Mouse (Mus musculus) kidney, adult 9 months (tissue): Measurements from ENCODE around the gene Btbd3.
"Not testable (repeated sequence)": the region's sequence is repeated elsewhere in the genome, so short reads cannot be mapped to it uniquely, and the experiment has no call there.

Source experiments
- DNase-seq: peaks from one replicate; pipeline ENCODE4 v3.0.0; 2022

The Btbd3 gene

DNA sequence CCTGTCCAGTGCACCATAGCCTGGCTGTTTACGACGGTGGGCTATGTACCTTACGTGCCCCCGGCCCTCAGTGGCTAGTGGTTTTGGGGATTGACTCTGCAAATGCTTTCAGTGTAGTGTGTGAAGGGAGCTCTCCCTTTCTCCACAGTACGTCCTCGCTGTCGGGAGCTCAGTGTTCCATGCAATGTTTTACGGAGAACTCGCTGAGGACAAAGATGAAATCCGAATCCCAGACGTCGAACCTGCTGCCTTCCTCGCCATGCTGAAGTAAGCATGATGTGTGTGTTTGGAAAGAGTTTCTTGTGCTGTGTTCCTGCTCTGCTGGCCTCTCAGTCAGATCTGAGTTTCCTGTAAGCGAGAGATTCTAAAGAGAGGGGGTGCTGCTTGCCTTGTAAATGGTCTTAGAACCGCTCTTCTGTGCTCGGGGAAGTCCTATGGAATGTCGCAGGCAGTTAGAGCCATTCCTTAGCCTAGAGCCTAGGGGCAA is 23.9 kb downstream of the Btbd3 start:
- no peak for DNase-seq

DNA sequence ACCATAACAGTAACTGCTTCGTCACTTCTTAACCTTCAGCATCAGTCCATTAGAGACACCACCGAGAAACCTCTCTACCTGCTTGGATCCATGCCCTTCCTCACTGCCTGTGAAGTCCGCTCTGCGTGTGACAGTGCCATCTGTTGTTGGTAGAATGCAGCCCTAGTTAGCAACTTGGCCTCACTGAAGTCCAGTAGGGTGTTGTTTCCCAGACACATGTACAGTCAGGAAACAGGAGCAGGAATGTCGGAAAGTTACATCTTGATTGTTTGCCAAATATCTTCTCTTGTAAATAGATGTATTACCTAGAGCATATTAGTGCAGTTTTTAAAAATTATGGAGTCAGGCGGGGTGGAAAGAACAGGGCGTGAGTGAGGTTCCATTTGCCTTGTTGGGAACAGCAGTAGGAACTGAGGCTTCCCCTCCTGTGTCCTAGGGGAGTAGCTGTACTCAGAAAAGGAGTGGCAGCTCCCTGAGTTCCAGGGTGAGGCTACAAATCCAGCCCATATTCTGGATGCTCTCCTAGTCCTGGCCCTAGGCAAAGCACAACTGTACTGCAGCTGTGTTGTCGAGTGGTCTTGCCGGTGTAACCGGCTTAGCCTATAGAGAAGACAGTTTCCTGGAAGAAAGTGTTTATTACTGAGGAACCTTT is 25.3 kb downstream of the Btbd3 start:
- peak; percentile 51 for DNase-seq

DNA sequence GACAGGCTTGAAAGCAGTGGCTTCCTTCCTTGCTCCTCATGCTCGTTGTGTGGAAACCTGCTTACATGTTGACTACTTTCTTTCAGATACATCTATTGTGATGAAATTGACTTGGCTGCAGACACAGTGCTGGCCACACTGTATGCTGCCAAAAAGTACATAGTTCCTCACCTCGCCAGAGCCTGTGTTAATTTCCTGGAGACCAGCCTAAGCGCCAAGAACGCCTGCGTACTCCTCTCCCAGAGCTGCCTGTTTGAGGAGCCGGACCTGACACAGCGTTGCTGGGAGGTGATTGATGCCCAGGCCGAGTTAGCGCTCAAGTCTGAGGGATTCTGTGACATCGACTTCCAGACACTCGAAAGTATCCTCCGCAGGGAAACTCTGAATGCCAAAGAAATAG is 27.0 kb downstream of the Btbd3 start:
- DNase-seq = no peak

DNA sequence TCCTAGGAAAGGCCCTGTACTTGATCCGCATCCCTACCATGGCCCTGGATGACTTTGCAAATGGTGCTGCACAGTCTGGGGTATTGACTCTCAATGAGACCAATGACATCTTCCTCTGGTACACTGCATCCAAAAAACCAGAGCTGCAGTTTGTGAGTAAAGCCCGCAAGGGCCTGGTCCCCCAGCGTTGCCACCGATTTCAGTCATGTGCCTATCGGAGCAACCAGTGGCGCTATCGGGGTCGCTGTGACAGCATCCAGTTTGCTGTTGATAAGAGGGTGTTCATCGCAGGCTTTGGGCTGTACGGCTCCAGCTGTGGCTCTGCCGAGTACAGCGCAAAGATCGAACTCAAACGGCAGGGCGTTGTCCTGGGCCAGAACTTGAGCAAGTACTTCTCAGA is 27.5 kb downstream of the Btbd3 start:
- no peak for DNase-seq

DNA sequence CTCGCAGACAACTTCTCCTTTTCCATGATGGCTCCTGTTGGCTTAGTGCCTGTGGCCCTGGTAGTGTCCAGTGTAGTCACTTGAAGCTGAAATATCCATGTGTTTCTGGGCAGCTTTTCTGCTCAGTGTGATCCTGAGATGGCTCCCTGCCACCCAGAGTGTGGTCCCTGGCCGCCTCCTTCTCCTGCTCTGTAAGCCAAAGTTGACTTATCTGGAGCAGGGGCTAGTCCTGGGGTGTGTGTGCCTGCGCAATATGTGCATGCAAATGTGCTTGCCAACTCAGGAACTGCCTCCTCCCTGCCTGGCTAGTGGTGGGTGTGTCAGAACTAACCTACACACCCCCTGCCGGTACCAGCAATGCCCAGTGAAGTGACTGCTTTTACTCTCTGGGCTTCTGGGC is 29.4 kb downstream of the Btbd3 start:
- DNase-seq = no peak

DNA sequence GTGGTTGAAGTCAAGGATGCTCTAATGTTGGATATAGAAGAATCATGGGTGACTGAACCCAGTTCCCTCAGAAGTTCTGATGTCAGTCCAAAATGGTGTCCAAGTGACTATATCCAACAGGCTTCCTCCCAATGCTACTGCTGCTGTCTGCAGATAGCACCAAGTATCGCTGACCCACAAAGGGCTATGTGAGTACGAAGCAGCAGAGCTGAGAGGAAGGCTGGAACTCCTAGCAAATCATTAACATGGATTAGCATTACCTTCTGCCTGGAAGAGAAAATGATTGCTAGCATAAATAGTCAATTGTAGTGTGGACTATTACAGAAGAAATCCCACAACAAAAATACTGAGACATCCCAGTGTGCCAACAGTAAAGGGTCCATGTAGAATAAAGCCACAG is 33.8 kb downstream of the Btbd3 start:
- peak; percentile 72 for DNase-seq

DNA sequence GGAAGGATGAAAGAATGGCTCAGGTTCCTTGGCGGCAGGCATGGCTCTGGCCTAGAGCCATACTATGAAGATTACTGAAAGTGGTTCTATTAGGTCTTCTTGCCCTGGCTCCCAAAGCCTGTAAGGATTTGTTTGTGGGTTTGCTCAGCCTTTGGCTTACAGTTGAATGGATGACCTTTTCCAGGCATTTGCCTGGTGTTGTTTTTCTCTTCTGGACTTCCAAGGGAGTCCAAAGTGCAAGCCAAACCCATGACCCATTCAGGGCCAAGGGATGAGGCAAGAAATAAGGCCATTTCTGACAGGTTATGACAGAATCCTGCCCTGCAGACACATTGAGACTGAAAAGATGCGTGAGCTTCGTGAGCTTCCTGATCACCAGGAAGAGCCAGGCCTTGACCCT is 37.9 kb downstream of the Btbd3 start:
- DNase-seq = peak; percentile 68

DNA sequence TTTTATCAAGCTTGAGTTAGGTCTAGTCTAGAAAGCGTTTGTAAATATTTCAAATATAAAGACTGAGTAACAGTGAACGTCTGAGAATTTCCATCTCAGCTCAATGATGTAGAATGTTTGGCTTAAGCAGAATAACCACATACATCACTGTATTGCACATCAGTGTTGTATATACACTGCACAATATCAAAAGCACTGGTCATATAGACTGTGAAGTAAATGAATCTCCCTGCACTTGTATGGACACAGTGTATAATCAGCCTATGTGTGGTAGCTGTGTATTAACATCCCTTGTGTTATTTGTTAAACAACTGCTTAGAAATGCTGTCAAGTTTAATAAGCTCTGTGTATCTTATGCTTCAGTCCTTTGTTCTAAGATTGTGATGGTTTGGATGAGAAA is 49.9 kb downstream of the Btbd3 start:
- DNase-seq = no peak

DNA sequence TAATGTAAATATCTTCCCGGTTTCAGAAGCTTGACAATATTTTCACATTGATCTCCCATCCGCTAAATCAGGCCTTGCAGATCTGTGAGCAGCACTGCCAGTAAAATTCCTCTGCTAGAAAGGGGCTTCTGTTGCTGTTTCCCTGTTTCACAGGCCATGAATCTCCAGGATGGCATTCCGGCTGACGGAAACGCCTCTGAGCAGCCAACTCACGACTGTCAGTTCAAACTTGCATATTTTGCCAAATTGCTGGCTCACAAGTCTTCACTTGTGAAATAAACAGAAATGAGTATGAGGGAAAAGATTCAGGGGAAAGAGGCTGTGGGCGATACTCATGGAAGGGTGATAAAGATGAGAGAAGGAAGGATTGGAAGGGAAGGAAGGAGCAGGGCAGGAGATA is 59.3 kb downstream of the Btbd3 start:
- no peak for DNase-seq

DNA sequence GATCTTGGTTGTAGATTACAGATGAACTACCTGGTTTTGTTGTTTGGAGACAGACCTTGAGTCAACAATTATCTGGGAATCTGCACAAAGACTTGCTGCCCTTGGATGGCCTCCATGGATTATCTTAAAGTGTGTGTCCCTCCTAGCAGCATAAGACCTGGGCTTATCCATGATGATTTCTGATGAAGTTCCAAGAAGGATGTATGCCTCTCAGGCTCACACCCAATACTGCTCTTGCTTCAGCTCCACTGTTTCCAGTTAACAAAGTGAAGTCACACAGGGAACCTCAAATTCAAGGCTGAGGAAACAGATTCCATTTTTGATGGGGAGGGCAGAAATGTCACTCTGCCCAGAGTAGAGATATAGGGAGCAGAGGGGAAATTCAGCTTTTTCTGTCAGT is 64.0 kb downstream of the Btbd3 start:
- DNase-seq = no peak

DNA sequence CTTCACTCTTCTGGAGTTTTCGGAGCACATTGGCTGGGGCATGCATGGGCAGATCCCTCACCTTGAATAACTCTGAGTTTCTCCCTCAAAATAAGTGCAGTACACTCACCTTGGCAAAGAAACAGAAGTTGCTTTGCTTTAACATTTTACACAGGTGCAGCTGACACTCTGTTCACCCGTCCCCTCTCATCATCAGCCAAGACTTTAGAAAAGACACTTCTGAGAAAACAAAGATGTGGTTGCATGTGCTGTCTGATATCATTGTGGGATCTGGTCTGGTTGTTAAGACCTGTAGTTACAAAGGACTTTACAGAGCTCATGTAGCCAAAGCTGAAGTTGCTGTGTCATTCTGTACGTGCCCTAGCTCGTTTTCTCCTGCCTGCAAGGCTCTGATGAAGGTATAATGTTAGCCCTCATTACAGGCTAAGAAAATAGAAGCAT is 64.7 kb downstream of the Btbd3 start:
- no peak for DNase-seq

DNA sequence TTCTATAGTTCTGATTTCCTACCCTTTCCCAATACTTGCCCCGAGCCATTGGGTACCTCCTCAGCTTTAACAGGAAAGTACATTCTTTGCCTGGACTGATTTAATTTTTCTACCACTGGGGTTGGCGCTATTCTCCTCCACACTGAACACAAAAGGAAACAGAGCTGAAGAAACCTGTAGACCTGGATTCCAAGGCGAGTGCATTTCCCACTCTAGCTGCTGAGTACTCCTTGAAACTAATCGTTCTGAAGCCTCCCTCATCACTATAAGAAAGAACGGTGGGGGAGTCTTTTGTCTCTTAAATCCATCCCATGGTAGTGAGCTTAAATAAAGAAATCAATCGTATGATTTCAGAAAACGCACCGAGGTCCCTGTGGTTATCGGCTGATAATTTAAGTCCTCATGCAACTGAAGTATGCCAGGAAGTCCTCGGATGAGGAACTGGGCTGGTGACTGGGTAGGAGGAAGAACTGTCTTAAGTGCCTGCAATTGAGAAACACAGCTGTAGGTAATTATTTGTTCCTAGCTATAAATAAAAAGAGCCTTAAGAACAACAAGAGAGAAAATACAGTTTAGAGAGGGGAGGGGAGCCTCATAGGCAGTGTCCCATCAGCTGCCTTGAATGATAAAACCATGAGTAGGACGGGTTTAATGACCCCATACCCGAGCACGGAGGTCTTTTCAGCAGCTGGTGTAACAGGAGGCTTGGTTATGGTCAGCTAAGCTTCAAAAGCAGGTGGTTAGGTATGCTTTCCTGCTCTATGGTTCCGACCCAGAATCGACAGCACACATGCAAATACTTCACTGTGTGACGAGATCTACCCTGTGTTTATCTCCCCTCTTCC is 66.1 kb downstream of the Btbd3 start:
- no peak for DNase-seq

DNA sequence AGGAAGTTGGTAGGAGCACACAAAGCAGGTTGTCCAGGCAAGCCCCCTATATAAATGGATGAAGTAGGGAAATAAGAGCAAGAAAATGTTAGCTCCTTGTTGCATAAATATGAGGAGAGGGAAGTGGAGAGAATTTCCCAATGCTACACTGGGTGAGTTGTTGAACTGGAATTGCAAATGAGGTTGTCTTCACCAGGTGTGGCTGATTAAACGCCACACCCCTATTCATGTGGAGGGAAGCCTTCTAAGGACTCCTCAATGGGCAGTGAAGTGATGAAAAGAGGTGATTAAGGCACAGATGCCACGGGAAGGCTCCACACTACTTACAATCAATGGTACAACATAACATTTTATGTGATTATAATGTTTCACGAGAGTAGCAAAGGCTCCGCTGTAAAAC is 70.0 kb downstream of the Btbd3 start:
- no peak for DNase-seq

DNA sequence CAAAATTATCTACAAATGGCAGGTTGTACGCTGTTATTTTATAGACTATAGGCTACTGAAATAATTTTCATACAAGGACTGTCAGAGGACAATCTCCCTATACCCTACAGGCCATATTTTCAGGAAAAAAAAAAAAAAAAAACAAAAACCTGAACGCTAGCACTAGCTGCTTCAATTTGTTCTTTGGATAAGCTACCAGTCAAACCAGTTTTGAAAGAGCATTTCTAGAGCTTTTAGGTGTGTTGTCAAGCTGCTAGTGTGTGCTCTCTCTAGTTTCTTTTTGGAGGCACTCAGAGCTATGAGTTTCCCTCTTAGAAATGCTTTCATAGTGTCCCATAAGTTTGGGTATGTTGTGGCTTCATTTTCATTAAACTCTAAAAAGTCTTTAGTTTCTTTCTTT is 77.8 kb downstream of the Btbd3 start:
- not testable (repeated sequence) for DNase-seq

DNA sequence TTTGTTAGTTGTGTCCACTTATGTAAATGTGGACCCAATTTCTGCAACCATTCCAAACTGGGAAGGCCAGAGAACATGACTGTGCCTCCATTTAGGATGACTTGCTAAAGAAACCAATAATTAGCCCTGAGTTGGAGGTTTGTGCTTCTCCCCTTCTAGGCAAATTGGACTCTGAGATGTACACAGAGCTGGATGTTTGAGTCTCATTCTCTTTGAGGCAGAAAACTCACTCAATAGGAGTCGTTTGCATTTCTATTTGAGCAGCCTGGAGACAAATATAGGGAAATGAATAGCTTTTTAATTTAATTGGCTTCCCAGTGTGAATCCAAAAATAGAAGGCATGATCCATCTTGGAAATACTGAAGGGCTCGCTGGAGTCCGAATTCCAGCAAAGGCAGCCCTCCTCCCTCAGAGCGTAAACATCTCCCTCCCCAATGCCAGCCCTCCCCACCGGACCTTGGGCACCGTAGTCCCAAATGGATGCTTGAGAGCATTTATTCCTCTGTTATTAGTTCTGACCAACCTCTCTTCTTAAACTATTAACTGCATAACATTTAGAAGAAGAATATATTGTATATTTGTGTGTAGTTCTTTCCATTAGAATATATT is 81.6 kb downstream of the Btbd3 start:
- no peak for DNase-seq

DNA sequence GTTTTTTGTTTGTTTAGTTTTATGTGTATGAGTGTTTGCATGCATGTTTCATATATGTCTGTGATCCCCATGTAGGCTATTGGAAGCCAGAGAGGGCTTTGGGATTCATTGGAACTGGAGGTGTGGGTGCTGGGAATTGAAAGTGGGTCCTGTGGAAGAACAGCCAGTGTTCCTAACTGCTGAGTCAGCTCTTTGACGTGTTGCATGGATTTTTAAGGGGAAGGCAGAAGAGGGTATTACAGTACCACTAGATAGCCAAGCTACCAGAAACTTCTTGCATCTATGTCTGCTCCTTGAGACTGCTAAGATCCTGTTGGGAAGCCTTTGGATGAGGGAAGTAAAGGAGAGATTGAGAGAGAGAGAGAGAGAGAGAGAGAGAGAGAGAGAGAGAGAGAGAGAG is 82.2 kb downstream of the Btbd3 start:
- DNase-seq = no peak

DNA sequence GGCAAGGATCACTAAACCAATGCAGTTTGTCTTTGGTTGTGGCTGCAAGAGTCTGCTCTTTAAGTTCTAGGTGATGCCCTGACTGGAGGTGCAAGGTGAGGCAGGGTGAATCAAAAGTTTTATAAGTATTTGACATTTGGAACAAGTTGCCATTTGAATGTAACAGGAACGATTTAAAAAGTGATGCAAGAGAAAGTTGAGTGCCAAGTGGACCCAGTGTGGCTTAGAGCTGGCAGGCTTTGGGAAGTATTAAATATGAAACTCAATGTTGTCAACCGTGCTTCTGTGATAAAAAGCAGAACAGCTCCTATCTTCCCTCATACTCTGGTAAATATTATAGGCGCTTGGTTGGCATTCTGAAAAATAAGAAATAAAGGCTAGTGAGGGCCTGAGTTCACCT is 99.0 kb downstream of the Btbd3 start:
- no peak for DNase-seq

DNA sequence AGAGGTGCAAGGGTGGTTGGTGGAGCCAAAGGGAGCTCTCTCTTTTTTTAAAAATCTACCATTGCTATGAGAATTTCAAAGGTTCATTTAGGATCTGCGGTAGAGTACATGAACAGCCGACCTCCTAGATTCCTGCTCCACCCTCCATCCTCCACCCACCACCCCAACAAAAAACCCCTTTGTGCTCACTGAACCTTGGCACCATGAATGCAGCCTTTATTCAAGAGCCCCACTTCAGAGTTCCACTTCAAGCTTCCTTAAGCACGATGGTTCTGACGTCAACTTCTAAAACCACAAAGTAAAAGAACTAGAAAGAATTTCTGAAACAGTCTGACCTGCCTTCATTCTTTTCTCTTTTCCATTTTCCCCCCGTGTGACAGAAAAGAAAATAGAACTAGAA is 106.1 kb downstream of the Btbd3 start:
- no peak for DNase-seq

DNA sequence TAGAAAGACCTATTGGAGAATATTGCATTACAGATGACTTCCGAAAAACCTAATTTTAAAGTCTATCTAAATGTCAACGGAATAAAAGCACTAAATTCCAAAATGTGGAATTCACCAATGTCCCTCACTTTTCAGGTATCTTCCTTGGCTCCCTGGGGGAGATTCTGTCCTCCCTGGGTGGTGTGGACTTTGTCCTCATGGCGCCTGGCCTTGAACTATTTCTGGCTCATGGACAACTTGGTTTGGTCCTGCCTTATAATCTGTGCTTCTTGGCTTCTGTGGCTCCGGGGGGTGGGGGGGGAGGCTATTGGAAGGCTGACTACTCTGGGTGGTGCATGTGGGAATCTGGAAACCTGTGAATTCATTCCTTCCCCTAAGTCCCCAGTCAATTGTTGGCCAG is 109.0 kb downstream of the Btbd3 start:
- DNase-seq = peak; percentile 81

DNA sequence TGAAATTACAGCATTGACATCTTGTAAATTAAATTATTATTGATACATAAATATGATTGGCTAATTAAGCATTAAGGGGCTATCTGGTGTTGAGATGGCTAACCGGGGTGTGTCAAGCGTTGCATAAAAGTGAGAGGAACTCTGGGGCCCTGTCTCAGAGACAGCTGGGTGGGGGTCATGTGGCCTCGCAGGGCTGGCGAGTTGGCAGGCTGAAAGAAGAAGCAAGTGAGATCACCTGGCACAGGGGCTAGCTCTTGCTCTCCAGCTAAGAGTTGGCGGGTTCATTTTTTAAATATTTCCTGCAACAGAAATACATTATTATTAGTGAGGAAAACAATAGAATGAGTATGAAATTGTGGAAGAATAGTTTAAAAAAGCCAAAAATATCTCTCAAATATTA is 118.2 kb downstream of the Btbd3 start:
- DNase-seq = no peak

DNA sequence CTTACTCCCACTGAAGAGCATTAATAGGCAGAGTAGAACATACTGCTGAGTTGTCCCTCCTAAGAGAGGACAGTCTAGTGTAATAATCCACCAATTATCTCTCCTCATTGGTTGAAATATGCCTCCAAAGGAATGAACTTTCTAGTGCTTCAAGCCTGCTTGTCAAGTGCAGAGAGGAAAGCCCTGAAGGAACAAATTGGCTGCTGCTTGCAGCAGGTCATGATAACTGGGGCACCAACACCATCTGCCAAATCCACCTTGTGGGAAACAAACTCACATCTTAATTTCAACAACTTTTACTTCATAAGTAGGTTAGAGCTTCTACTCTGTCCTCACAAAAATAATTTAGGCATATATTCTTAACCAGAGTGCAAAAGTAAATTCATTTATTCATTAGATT is 122.5 kb downstream of the Btbd3 start:
- DNase-seq = no peak

DNA sequence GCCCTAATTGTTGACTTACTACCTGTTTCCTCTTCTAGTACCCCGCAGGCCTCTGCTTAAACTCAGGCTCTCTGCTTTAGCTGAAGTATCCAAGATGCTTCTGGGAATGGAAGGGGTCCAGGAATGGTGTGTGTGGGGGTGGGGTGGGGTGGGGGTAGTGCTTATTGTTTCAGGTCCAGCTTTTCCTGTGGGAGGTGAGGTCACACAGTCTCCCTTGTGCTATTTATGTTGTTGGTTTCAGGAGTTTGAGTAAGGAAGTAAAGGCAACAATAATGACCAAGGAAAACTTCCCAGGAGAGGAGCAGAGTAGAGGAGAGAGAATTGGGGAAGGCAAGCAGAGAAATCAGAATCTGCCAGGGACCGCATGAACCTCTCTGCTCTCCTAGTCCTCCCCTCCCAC is 128.4 kb downstream of the Btbd3 start:
- DNase-seq = no peak

DNA sequence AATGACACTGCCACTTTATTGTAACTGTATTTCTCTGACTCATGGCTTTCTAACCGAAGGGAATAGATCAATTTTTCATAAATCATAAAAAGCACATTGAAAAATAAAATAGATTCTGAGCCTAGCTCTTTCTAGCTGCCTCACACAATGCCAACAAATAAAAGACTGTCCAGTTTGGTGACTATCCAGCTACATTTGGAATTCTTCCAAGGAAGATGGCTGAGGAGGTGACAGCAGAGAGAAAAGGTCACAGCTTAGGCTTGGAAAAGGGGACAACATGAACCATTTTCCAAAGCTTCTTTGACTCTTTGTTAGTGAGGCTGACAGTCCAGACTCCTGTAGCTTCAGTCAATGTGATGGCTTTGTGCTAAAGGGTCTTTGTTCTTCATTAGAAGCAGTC is 132.2 kb downstream of the Btbd3 start:
- no peak for DNase-seq

DNA sequence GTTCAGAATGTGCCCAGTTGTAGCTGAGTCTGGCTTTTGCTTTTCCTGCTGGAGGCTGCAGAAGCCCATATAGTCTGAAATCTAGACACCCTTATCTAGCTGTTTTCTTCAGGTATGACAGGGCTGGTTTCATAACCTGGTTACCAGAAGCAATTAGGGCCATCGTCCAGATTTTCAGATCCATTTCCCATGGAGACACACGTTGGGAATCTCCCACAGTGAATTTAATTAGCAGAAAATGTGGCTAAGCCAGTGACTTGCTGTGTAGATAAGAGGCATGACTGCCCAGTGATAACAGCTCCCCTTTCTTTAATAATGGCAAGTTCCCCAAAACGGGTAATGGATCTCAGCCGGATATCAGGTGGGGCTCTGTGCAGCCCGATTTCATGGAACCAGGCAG is 146.7 kb downstream of the Btbd3 start:
- no peak for DNase-seq
